Mouse (Mus musculus) urinary bladder, adult 2 months (tissue): Measurements from ENCODE around the gene Stx16. TPM values are rescaled to one million over a fixed set of nuclear protein-coding genes. Genes with fewer than 3 reads are reported as not detected.

Experiments
- DNase-seq: peaks from one replicate; pipeline ENCODE4 v3.0.0; 2022; ENCODE audit warnings: low spot score
- polyA plus RNA-seq: library from polyadenylated mRNA; depleted of rRNA; stranded (reverse); fragments of >200 nt; gene quantifications from 2 replicates; pipeline ENCODE4 v1.2.3, GENCODE M21; 2012

Stx16 gene
- polyA plus RNA-seq, 1 experiment = 50.6 TPM

DNA sequence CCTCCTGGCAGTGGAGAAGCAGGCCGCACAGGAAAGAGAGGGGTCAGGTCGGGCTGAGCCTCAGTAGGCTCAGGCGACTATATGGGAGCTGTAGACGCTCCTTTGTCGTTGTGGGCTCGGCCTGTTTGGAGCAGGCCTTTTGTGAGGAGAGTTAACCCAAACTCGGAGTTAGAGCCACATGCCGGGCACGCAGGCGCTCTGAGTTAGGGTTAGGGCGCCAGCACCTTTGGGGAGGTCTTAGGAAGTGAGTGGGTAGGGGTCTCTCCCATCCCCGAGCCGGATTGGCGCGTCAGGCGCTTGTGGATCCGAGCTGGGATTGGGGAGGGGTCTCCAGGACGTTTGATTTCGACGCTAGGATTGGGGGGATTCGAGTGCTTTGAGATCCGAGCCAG is 321 bp downstream of the Stx16 start:
- no peak for DNase-seq

GRCm38 (mm10) chr2:174077004-174077695 is 1.0 kb downstream of the Stx16 start:
- no peak for DNase-seq

DNA sequence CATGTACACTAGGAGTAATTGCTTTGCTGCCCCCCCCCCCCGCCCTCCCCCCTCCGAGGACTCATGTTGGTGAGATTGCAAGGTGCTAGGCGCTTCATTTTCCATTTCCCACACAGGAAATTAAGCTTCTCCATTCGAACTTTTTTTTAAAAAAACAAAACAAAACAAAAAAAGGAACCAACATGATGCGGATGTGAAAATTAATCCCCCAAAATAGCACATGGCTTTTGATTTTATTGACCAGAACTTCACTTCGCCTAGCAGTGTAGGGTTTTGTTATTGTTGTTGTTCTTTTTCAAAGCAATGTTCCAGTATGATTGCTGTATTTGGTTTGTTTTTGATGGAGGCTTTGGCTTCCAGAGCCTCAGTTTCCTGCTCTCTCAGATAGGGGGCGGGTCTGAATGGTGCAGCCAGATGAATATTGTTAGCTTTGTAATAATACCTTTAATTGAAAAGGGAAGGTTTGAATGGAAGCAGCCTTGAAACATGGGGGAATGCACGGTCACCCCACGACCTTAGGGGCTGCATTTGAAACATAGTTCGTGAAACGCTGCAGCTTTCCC is 1.7 kb downstream of the Stx16 start:
- no peak for DNase-seq

- no peak for DNase-seq
These were observed 5.7 kb downstream of the Stx16 start for GRCm38 (mm10) chr2:174081833-174082232.

DNA sequence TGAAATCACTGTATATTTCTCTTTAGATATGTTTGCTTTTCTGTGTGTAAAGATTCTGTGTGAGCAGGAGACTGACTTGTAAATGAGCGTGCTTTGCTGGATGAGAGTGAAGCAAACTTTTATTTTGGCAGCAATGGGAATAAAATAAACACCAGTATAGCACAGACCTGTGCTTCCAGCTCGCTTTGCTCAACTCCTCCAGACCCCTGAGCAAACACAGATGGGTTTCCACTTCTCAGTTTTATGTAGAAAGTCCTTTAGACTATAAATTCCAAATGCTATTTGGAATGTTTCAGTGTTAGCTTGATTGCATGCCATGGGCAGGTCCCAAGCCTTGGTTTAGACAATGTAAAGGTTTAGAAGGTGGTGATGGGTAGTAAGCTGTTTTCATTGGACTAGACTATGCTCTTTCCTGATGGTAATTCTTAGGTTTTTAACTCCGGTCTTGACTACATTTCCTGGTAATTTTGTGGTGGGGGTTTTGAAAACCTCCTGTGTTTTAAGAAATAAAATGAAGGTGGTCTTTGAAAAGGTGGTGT is 6.3 kb downstream of the Stx16 start:
- no peak for DNase-seq

DNA sequence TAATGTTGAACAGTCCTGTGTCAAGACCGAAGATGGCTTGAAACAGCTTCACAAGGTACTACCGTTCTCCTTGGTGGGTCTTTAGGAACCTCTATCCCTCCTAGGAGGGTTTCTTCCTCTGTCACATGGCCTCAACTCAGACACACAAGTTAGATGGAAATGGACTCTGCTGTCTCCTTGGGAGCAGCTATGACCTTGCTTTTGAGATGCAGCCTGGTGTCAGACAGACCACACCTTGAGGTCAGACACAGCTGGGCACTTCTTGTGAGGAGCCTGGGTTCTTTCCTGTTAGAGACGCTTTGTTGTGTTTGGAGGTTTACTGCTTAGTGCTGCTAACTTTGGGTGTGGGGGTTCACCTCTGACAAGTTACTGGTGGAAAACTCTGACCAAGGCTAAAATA is 19.0 kb downstream of the Stx16 start:
- DNase-seq = no peak

DNA sequence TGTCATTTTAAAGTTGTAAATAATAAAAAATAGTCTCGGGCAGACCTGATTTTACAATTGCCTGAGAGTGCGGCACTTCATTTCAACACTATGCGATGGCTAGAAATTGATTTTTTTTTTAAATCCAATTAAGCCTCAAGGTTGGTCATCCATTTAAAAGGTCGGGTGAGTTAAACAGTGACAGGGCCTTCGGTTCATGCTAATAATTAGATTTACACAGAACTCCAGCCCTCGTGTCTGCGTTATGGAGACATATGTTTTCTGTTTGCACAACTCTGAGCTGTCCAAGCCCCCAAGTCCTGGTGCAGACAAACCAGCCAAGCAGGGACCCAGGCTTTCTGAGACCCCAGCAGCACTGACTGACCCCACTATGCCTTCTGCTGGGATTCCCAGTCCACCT is 26.3 kb downstream of the Stx16 start:
- no peak for DNase-seq

- no peak for DNase-seq
These were observed 27.4 kb downstream of the Stx16 start for GRCm38 (mm10) chr2:174103527-174103926.

GRCm38 (mm10) chr2:174107375-174107774 is 31.3 kb downstream of the Stx16 start:
- DNase-seq = no peak

- DNase-seq = peak; percentile 78
These were observed 34.1 kb downstream of the Stx16 start, which contains the start of gene Npepl1 for GRCm38 (mm10) chr2:174109991-174110782. Npepl1 (plus strand) TSS chr2:174110349.

- DNase-seq = no peak
These were observed 34.9 kb downstream of the Stx16 start for GRCm38 (mm10) chr2:174110783-174111549.

- DNase-seq = no peak
These were observed 36.8 kb downstream of the Stx16 start for GRCm38 (mm10) chr2:174112931-174113330.

DNA sequence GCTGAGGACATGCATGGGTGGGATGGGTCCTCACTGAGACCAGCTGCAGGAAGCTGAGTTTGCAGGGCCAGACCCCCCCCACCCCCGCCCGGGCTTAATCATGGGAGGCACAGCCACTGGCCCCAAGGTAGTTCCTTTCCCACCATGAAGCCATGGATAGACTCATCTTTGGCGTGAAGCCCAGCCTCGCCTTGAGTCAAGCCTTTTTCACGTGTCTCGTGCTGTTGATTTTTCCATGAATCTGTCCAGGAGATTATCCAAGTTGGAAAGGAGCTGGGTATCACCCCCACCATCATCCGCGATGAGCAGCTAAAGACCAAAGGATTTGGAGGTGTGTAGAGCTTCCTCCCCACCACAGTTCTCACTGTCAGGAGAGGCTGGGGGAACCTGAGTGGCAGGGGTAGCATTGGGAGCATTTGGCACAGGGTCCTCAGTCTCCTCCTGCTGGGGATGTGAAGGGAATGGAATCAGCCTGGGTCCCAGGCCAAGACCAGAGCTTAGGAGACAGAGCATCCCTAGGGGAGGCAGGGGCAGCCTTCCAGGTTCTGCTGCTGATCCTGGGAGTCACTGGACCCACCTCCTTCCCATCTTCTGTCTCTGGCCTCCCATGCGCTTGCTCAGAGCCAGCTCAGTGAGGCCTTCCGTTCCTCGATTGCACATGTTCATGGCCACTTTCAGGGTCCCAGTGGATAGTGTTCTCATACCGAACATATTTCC is 38.2 kb downstream of the Stx16 start:
- no peak for DNase-seq

GRCm38 (mm10) chr2:174116929-174117328 is 40.8 kb downstream of the Stx16 start:
- DNase-seq = peak; percentile 20

- peak; percentile 11 for DNase-seq
These were observed 42.0 kb downstream of the Stx16 start for GRCm38 (mm10) chr2:174118141-174118540.

- DNase-seq = peak; percentile 15
These were observed 43.2 kb downstream of the Stx16 start for GRCm38 (mm10) chr2:174119259-174119658.

GRCm38 (mm10) chr2:174120631-174121030 is 44.5 kb downstream of the Stx16 start:
- DNase-seq = peak; percentile 18

DNA sequence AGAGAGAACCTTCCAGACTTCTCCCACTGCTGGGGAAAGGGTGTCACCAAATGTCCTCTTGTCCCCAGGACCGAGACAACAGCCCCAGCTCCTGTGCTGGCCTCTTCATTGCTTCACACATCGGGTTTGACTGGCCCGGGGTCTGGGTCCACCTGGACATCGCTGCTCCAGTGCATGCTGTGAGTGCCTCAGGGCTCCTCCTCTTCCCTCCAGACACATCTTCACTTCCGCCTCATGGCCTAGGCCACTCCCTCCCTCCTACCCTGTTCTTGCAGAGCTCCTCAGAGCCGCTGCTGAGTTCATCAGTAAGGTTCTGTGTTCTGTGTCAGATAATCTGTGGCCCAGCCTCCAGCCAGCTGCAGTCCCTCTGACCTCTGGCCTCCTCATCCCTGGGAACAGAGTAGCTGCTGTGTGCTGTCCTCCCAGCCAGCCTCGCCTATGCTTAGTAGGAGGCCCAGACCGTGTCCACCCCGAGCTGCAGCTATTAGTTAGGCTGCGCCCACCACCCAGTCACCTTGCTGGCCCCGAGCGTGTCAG is 45.4 kb downstream of the Stx16 start:
- peak; percentile 20 for DNase-seq

DNA sequence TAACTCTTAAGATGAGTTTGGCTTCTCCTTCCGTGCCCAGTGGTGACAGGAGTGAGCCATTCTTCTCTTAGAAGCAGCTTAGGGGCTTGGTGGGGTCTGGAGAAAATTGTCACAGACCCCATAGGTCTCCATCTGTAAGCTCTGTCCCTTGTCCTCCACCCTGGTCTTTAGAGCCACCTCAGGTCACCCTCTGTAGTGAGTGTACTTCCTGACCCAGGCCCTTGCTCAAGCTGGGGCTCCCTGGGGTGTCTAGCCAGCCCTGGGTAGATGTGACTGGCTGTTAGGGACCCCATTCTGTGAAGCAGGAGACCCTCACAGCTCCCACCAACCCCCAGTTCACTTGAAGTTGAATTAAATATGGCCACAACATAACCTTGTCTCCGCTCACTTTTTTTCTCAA is 46.2 kb downstream of the Stx16 start:
- peak; percentile 8 for DNase-seq

- DNase-seq = peak; percentile 15
These were observed 47.6 kb downstream of the Stx16 start for GRCm38 (mm10) chr2:174123731-174124130.
